Mouse (Mus musculus) heart, embryonic 15.5 days (tissue): ENCODE measurements around the gene Ccnl2. TPM values are rescaled to one million over a fixed set of nuclear protein-coding genes. Genes with fewer than 3 reads are reported as not detected.

Experiments used
- ATAC-seq: fragments of 200-750 bp; cut with Nextera tagmentation; replicated peaks from 2 replicates; pipeline ENCODE4 v1.8.0; 2017; ENCODE audit warnings: low read depth, moderate TSS enrichment; ENCODE audit not compliant: insufficient number of reproducible peaks, insufficient read depth, low FRiP score
- H3K27ac ChIP-seq: fragments of 300-500 bp; sonication (generic); 2 replicates; pipeline ENCODE4 v1.5.1; 2015; ENCODE audit warnings: mild to moderate bottlenecking, inconsistent platforms
- H3K27me3 ChIP-seq: fragments of 300-500 bp; sonication (generic); 2 replicates; pipeline ENCODE4 v1.6.1; 2015; ENCODE audit warnings: inconsistent platforms
- H3K36me3 ChIP-seq: fragments of 300-500 bp; sonication (generic); 2 replicates; pipeline ENCODE4 v1.6.1; 2015; ENCODE audit warnings: mild to moderate bottlenecking, inconsistent platforms
- H3K4me1 ChIP-seq: fragments of 300-500 bp; sonication (generic); replicated peaks from 2 replicates; pipeline ENCODE4 v1.6.1; 2015; ENCODE audit warnings: inconsistent platforms
- H3K4me2 ChIP-seq: fragments of 300-500 bp; sonication (generic); 2 replicates; pipeline ENCODE4 v1.6.1; 2015; ENCODE audit warnings: inconsistent platforms, mild to moderate bottlenecking, moderate library complexity
- H3K4me3 ChIP-seq: fragments of 300-500 bp; sonication (generic); 2 replicates; pipeline ENCODE4 v1.5.1; 2015; ENCODE audit warnings: mild to moderate bottlenecking, inconsistent platforms
- H3K9ac ChIP-seq: fragments of 300-500 bp; sonication (generic); 2 replicates; pipeline ENCODE4 v1.6.1; 2015; ENCODE audit warnings: mild to moderate bottlenecking, inconsistent platforms
- H3K9me3 ChIP-seq: fragments of 300-500 bp; sonication (generic); replicated peaks from 2 replicates; pipeline ENCODE4 v1.6.1; 2016; ENCODE audit warnings: inconsistent platforms
- WGBS: fragments of 180-500 bp; shearing (Covaris S2); methylation state at CpG from one replicate; pipeline ENCODE4 v1.1.7; 2015; ENCODE audit warnings: mixed read lengths; 5-methylcytosine and 5-hydroxymethylcytosine counted together
- polyA plus RNA-seq: library from polyadenylated mRNA; unstranded; fragments of >200 nt; fragmentation: Nextera tagmentation; extraction: Ambion mirVana; gene quantifications from 2 replicates; pipeline ENCODE4 v1.2.1, GENCODE M21; 2015

Ccnl2 gene
- polyA plus RNA-seq, result 106 and 123 TPM in 2 replicates

DNA sequence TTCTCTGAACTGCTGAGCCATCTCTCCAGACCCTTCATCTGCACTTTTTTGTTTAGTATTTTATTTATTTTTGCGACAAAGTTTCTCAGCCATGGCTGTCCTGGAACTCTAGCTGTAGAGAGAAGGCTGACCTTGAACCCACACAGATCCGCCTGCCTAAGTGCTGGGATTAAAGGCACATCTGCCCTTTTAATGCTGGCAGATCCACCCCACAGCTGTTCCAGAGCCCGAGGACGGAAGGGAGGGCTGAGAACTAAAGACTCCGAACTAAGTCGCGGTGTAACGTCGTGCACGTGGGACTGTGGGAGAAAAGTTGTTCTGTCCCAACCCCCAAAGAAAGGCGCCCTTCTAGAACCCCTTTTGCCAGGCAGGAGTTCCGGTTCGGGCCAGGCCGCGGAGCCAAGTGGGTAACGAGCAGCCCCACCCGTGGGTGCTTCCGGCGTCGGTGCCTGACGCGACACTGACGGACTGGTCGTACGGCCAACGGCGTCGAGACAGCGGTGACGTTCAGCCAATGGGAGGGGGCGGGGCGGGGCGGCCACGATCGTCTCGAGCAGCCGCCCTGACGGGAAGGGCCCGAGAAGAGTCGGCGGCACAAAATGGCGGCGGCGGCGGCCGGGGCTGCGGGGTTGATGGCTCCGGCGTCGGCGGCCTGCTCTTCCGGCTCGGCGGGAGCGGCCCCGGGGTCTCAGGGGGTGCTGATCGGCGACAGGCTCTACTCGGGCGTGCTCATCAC lies at the start of gene Ccnl2:
Gene Ccnl2 (plus strand): TSS at position 561 of the 736 bp plus-strand sequence.
- peak; percentile 99 for ATAC-seq
- H3K4me3 ChIP-seq, result peak within 1 kb of the TSS; percentile 92
- peak within 1 kb of the TSS; percentile 95 for H3K27ac ChIP-seq
- peak within 1 kb of the TSS; percentile 78 for H3K4me2 ChIP-seq
- H3K9ac ChIP-seq, result peak within 1 kb of the TSS; percentile 94
- peaks cover 20% of the 10 kb centered on the region for H3K4me1 ChIP-seq
- no peaks in the 10 kb centered on the region for H3K27me3 ChIP-seq
- H3K36me3 ChIP-seq, result peaks cover 63% of the 10 kb centered on the region
- H3K9me3 ChIP-seq, result no peaks in the 10 kb centered on the region
- WGBS, result under 1% methylated on average over 60 of the region's 60 CpGs

DNA sequence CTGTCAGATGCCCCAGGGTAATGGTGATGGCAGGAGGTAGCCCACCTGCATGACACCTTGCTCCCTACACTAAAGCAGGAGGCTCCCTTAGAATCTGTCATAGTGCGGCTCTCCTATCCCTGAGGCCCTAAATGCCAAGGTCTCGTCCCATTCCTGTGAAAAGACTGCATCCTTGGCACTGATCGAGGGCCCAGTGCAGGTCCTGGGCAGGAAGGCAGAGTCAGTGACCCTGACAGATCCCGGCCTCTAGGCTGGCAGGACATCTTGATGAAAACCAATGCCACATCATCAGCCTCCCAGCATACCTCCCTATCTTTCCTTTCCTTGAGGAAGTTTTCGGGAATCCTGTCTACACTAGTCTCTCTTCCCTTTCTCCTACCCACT lies 42.8 kb upstream of the Ccnl2 start:
- no peak for ATAC-seq
- Histone ChIP-seq H3K4me1 (peaks cover 22% of the 10 kb centered on the region), H3K9me3 (no peaks in the 10 kb centered on the region), H3K36me3 (no peaks in the 10 kb centered on the region), H3K4me2 (peak overlapping the region; percentile 90), H3K9ac (peak overlapping the region; percentile 81), H3K27me3 (peaks cover 33% of the 10 kb centered on the region), H3K4me3 (peak overlapping the region; percentile 59), H3K27ac (0 out of 2 replicates have a peak overlapping the region, but pooled peaks have one; percentile 74)
- WGBS, result 55% methylated on average over 5 of the region's 5 CpGs

DNA sequence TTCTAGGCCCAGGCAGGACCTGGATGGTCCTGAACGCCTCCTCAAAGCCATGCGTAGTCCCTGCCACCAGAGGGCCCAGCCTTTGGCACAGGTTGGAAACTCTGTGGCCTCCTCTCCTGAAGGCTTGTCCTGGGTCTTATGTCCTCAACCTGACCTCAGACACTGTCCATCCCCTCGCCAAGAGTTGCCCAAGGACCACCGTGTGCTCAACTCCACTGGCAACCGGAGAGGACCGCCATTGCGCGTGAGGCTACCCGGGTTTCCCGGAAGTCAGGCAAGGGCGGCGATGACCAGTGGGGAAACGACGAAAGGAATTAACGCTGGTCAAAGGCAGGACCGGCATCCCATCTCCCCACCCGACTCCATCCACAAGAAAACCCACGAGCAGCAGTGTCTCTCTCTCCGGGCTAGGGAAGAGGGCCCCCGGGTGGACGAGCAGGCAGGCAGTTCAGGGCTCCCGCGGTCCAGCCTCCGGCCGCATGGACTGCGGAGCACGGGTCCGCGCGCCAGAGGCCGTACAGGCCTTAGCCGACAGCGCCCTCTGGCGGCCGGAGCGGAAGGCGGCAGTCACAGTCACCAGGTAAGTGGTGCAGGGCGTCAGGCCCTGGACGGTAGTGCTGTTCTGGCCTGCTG lies 42.3 kb upstream of the Ccnl2 start:
- peaks cover 27% of the 10 kb centered on the region for H3K4me1 ChIP-seq
- H3K27me3 ChIP-seq, result peaks cover 33% of the 10 kb centered on the region
- peak; percentile 83 for ATAC-seq
- WGBS, result under 1% methylated on average over 39 of the region's 39 CpGs
- H3K9ac ChIP-seq, result peak overlapping the region; percentile 81
- H3K27ac ChIP-seq, result peak overlapping the region; percentile 74
- peak overlapping the region; percentile 90 for H3K4me2 ChIP-seq
- H3K9me3 ChIP-seq, result no peaks in the 10 kb centered on the region
- H3K4me3 ChIP-seq, result peak overlapping the region; percentile 59
- no peaks in the 10 kb centered on the region for H3K36me3 ChIP-seq

DNA sequence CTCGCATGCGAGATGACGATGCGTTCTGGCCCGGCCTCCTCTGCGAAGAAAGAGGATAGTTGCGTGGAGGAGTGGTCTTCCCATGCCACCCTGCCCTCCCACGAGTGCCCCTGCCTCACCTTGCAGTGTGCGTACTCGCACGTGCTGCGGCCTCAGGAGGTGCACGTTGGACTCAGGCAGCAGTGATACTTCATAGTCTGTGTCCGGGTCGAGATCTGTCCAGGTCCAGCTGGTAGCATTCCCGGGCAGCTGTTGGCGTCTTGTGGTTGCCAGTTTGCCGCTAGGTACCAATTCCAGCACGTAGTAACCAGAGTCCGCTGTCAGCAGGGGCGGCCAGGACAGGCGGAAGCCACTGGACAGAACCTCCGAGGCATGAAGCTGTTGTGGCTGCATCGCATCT lies 41.7 kb upstream of the Ccnl2 start:
- Histone ChIP-seq H3K27me3 (peaks cover 33% of the 10 kb centered on the region), H3K27ac (no peak overlapping the region), H3K4me1 (peaks cover 33% of the 10 kb centered on the region), H3K9ac (peak overlapping the region; percentile 81), H3K4me3 (peak overlapping the region; percentile 59), H3K4me2 (peak overlapping the region; percentile 90), H3K9me3 (no peaks in the 10 kb centered on the region), H3K36me3 (no peaks in the 10 kb centered on the region)
- whole genome bisulfite sequencing, result 46% methylated on average over 24 of the region's 24 CpGs
- no peak for ATAC-seq

DNA sequence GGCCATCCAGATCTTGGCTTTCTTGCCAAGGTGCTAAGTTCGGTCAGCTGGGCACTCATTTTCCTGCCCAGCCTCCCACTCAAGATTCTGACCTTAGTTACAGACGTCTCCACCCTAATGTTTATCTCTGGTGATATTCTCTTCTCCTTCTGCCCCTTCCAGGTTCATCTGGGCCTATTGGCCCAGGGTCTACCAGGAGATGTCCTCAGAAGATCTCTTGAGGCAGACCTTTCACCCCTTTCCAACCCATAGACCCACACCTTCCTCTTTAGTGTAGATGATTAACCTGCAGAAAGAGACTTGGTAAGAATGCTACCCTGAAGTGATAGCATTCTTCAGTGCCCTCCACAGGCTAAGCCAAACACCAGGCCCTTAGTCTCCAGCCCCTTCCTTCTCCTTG lies 40.6 kb upstream of the Ccnl2 start:
- 70% methylated on average over 2 of the region's 2 CpGs for WGBS
- Histone ChIP-seq H3K9me3 (no peaks in the 10 kb centered on the region), H3K36me3 (no peaks in the 10 kb centered on the region), H3K27ac (no peak overlapping the region), H3K4me2 (no peak overlapping the region), H3K4me1 (peaks cover 41% of the 10 kb centered on the region), H3K9ac (no peak overlapping the region), H3K4me3 (no peak overlapping the region), H3K27me3 (peaks cover 33% of the 10 kb centered on the region)
- ATAC-seq, result no peak

DNA sequence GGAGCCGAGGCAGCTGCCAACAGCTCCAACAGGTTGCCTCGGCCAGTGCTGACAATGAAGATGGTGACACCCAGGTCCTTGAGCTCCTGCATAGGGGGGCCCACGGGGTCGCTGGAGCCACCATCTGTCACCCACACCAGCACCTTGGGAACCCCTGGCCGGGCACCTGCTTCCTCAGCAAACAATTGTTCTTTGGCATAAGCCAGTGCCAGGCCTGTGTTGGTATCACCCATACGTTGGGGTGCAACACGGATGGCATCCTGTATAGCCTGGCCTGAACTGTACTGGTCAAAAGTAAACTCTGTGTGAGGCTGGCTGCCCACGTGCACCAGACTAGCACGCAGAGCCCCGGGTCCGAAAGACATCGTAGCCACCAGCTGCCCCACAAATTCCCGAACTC lies 39.5 kb upstream of the Ccnl2 start:
- no peak overlapping the region for H3K4me3 ChIP-seq
- no peak overlapping the region for H3K27ac ChIP-seq
- no peak overlapping the region for H3K4me2 ChIP-seq
- H3K4me1 ChIP-seq, result peaks cover 49% of the 10 kb centered on the region
- no peaks in the 10 kb centered on the region for H3K9me3 ChIP-seq
- ATAC-seq, result no peak
- 89% methylated on average over 13 of the region's 13 CpGs for WGBS
- H3K36me3 ChIP-seq, result no peaks in the 10 kb centered on the region
- peaks cover 33% of the 10 kb centered on the region for H3K27me3 ChIP-seq
- H3K9ac ChIP-seq, result no peak overlapping the region

DNA sequence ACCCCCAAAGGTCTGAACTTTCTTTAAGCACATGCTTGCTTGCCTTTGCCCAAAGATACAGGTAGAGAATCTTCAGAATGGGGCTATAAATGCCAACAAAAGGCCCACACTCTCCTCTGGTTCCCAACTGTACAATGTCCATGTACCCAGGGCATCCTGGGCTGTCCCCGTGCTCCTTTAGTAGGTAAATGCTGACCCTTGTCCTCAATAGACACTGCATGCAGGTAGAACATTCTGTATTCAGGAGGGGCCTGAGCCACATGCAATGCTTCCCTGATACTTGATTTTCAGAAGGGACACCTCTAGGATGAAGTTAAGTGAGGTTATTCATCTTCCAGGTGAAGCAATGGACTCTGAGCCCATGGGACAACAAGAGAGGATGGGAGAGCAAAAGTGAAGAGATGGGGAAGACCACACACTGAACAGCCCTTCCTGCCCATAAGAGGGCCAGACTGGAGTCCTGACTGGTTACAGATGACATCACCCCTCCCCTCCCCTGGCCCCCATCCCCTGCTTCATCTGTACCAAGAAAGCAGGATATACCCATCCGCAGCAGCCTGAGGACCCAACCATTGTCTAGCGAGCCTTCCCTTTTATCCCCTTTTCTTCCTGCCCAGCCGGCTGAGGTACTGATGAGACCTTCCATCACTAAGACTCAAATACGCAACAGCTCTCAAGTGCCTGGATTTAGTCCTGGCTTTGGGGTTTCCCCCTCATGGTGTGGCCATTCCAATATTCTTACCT lies 38.8 kb upstream of the Ccnl2 start:
- peak overlapping the region; percentile 81 for H3K4me2 ChIP-seq
- peak overlapping the region; percentile 47 for H3K4me3 ChIP-seq
- H3K4me1 ChIP-seq, result peaks cover 53% of the 10 kb centered on the region
- peak overlapping the region; percentile 41; the same call in 1 of the 2 replicates for H3K9ac ChIP-seq
- no peak overlapping the region for H3K27ac ChIP-seq
- peaks cover 33% of the 10 kb centered on the region for H3K27me3 ChIP-seq
- no peaks in the 10 kb centered on the region for H3K9me3 ChIP-seq
- 39% methylated on average over 5 of the region's 5 CpGs for WGBS
- no peak for ATAC-seq
- no peaks in the 10 kb centered on the region for H3K36me3 ChIP-seq

DNA sequence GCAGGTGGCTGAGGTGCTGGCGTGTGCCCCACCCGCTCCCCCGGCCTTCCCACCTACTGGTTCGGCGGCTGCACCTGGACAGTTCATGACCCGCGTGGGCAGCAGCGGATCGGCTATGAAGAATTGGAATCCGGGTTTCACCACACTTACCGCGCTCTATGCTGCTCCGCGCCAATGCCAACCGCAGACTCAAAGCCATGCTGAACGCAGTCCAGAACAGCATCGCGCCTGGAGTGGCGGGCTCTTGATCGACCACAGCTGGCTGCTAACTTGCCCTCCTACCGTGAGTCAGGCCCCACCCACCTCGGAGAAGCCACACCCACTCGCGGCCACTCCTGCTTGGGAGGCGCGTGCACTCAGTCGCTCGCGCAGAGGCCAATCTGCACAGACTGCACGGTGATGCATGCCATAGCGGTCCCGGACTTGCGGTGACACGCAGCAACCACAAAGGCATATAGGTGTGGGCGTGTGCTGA lies 38.0 kb upstream of the Ccnl2 start, which contains the start of gene Vwa1:
Gene Vwa1 (minus strand): TSS at position 419 of the 475 bp plus-strand sequence.
- WGBS, result under 1% methylated on average over 35 of the region's 35 CpGs
- H3K4me2 ChIP-seq, result peak within 1 kb of the TSS; percentile 81
- ATAC-seq, result peak; percentile 70
- peaks cover 33% of the 10 kb centered on the region for H3K27me3 ChIP-seq
- H3K4me3 ChIP-seq, result peak within 1 kb of the TSS; percentile 47
- H3K4me1 ChIP-seq, result peaks cover 58% of the 10 kb centered on the region
- no peaks in the 10 kb centered on the region for H3K9me3 ChIP-seq
- H3K9ac ChIP-seq, result peak within 1 kb of the TSS; percentile 41
- no peaks in the 10 kb centered on the region for H3K36me3 ChIP-seq
- peak within 1 kb of the TSS; percentile 65 for H3K27ac ChIP-seq

DNA sequence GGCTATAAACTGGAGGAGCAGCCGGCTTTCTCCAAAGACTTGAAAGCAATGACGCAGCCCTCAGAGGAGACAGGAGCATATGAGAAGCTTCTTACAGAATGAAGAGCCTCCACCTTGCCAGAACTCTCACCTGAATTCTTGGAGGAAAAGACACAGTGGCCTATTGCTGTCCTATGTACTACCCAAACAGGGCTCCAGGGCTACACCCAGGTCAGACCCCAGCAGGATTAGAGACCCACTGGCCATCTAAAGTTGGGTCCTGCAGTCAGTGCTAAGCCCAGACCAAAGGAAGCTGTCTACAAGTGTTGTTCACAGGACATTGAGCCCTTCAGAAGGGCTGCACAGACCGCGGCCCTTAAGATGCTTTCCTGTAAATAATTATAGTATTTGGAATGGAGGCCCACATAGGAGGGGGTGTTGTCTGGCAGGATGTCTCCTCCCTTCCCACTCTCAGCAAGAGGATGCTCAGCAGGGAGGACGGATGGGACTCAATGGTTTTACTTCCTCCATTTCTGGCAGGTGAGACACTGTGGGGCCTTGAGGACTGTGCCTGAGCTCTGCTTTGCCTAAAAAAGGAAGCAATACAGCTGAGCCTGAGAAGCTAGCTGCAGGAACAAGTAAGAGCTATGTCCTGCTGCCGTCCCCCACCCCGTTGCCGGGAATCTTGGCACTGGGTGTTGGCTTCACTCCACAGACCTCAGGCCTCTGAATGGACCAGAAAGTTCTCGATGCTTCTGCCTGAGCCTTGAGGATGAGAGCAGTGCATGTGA lies 37.1 kb upstream of the Ccnl2 start:
- peak overlapping the region; percentile 47 for H3K4me3 ChIP-seq

DNA sequence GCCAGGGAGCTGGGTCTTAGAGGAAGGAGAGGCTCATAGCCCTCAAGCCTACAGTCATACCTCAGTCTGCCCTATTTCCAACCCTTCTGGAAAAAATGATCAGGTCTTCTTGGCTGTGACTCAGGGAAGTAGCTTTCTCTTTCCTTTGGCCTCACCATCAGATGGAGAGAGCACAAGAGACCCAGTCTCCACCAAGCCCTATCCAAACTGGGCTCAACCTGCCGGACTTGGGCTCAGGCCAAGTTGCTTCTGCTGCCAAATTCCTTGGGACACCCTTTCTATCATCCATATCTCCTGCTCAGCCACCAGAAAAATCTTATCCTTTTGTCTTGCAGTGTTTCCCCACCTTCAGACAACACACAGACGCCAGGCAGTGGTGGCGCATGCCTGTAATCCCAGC lies 36.4 kb upstream of the Ccnl2 start:
- 52% methylated on average over 3 of the region's 3 CpGs for WGBS
- Histone ChIP-seq H3K4me2 (no peak overlapping the region), H3K9me3 (no peaks in the 10 kb centered on the region), H3K4me1 (peaks cover 57% of the 10 kb centered on the region), H3K4me3 (no peak overlapping the region), H3K9ac (no peak overlapping the region), H3K36me3 (no peaks in the 10 kb centered on the region), H3K27me3 (peaks cover 29% of the 10 kb centered on the region), H3K27ac (peak overlapping the region; percentile 65)
- no peak for ATAC-seq

More for the DNA sequence above, 37.1 kb upstream of the Ccnl2 start:
- H3K27me3 ChIP-seq, result peaks cover 33% of the 10 kb centered on the region
- H3K4me1 ChIP-seq, result peaks cover 59% of the 10 kb centered on the region
- WGBS, result 28% methylated on average over 9 of the region's 9 CpGs
- peak overlapping the region; percentile 81 for H3K4me2 ChIP-seq
- no peaks in the 10 kb centered on the region for H3K9me3 ChIP-seq
- peak; percentile 18; the same call in 1 of the 2 replicates for ATAC-seq
- H3K9ac ChIP-seq, result peak overlapping the region; percentile 41; the same call in 1 of the 2 replicates
- H3K36me3 ChIP-seq, result no peaks in the 10 kb centered on the region
- H3K27ac ChIP-seq, result peak overlapping the region; percentile 65
